Mouse (Mus musculus): Measurements from ENCODE around the gene Hnf4a.

DNA sequence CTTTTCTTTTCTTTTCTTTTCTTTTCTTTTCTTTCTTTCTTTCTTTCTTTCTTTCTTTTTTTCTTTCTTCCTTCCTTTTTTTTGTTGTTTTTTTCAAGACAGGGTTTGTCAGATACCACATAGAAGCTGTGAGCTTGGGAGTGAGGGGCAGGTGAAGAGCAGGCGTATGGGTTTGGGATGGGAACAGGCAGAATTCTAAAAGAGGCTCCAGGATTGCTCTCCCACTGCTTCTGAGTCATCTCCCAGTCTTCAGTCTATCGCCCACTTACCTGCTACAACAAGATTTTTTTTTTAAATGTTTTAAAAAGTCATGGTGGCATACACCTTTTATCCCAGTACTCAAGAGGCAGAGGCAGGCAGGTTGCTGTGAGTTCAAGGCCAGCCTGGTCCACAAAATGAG is 71.4 kb downstream of the Hnf4a start:
- TF ChIP-seq CTCF (IDR thresholded peaks at IDR 0.05; ENCODE audit: low read depth, low read length) (no peak), POLR2AphosphoS5 (IDR thresholded peaks at IDR 0.05; ENCODE audit: insufficient replicate concordance, low read depth, low read length) (no peak), GATA1 (IDR thresholded peaks at IDR 0.05; ENCODE audit: borderline replicate concordance, low read length) (no peak), TAL1 (conservative IDR thresholded peaks at IDR 0.05; ENCODE audit: low read depth, low read length) (no peak)
